Mouse (Mus musculus): ENCODE measurements around the gene Birc5. TPM values are rescaled to one million over a fixed set of nuclear protein-coding genes. Genes with fewer than 3 reads are reported as not detected.

Gene Birc5
- total RNA-seq, 2 experiments from 2014 or later: 63.1 to 69.1 TPM

DNA sequence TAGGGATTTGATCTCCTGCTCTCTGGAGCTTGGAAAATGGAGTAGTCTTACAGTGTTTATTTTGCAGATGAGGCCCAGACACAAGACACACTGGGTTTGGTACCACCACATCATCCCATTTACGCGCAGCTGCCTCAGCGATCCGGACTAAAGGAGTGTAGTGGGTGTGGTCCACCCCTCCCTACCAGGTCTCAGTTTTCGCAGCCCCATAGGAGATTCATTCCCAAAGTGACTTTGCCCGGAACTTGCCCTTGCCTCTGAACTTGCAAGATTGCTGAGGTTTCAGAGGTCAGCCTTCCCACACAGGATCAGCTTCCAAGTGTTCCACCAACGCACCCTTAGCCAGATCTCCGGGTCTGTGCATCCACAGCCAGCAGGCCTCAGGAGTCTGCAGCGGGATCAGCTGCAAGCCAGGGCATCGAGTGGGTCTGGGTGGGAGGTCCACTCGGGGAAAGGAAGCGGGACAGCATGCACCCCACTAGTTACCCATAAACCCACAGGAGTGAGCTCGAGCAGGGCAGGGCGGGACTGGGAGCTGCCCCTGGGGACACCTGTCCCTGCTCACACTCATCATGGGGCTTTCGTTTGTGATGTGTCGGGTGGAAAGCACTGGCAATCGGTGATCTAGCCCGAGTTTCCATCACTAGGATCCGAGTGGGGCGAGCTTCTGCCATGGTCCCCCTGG is 39.3 kb downstream of the Birc5 start:
- no peak for DNase-seq

DNA sequence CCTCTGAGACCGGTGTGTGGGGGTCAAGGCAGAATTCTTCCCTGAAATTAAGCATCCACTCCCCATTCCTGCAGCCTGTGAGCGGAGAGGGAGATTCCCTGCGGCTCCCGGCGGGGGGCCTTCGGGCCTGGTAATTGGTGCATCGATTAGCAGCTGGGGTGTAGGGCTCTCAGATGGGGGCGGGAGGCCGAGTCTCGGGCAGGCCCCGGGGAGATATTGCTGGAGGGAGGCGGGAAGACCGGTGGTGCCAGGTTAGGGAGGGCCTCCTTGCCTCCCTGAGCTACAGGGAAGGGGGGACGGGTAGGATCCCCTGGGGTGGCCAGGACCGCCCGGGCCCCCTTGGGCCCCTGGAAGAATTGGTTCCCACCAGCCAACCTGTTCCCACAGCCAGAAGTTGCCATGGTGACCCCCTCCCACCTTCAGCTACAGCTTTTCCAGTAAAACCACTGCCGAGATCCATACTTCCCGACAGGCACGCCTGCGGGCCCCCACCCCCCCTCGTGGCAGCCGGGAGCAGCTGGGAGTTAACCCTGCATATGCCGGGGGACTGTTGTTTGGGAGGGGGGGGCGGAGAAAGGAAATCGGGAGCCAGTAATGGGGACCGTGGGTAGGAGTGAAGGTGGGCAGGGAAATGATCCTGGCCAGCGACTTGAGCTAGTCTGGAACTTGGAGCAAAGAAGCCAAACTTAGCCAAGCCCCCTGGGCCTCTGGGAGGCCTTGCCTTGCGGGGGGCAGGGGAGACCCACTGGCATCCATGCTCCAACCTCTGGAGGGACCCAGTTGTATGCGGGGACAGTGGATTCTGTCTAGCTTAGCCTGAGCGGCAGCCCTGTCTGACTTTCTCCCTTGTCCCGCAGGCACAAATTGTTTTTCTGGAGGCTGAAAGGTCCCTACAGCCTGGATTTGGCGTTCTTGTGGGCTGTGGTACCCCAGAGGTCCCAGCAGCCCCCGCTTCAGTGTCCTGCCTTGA is 40.1 kb downstream of the Birc5 start:
- DNase-seq: peak; percentile 62

DNA sequence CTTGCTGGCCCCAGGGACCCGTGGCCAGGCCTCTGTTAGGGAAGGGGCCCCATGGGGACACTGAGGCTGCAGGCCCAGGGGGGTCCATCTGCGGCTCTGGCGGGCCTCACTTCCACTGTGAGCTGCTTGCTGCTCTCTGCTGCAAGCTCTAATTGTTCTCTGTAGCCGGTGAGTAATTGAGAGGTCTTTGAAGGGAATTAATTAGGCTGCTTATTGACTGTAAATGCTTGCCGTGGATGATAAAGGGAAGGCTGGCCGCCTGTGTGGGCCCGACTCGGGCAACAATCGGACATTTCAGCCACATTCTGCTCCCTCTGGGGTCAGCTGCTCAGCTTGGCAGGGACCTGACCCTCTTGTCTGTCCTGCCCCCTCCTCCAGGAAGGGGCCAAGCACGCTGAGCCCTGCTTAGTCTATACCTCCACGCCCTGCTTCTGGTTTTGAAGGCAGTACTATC is 40.9 kb downstream of the Birc5 start:
- no peak for DNase-seq

DNA sequence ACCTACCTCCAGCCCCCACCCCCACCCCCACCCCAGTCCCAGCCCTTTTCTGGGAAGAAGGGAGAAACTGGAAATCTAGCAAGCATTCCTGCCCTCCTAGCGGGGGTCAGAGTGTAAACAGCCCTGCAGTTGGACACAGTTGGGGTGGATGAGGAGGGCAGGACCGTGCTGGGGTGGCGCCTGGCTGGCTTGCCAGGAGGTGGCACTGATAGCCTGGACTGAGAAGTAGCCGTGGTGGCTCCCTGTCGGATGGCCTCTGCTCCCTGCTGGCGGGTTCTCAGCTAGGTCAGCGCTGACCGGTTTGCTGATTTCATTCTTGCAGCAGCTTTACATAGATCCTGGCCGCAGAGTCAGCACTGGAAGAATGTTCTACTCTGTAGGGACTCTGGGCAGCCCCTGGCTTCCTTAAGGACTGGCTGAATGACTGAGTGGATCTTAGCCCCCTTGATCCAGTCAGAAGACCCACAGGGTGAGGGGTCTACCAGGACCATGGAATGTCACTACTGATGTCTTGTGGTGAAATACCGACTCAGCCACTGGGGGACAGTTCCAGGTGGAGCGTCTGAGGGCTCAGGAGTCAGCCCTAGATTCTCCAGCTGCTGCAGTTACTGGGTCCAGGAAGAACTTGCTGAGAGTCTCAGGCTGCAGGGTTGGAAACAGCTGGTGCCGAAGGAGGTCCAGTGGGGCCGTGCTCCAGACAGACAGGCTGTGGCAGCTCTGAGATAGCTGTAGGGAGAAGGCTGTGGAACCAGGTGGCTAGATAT is 41.6 kb downstream of the Birc5 start:
- DNase-seq: peak; percentile 60

DNA sequence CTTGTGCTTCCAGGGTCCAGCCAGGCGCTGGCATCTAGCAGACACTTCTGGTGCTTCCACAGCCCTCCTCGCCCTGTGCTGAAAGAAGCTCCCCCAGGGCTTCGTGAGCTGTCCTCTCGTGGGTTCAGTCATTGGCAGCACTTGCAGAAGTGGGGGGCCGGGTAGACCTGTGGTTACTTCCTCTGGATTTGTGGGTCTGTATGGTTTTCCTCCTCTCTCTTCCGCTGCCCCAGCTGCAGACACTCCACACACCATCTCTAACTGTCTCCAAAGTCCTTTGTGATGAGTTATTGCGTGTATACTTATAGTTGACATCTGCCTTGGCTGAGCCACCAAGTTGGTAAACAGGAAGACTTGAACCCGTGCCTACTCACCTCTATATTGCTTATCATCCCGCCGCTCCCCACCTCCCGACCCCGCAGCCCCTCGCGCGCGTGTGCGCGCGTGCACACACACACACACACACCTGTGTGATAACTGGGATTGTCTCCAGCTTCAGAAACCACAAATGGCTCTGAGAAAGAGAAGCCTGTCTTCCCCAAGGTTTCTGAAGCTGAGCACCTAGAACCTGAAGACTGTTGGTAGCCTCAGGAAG is 42.6 kb downstream of the Birc5 start:
- DNase-seq: no peak

DNA sequence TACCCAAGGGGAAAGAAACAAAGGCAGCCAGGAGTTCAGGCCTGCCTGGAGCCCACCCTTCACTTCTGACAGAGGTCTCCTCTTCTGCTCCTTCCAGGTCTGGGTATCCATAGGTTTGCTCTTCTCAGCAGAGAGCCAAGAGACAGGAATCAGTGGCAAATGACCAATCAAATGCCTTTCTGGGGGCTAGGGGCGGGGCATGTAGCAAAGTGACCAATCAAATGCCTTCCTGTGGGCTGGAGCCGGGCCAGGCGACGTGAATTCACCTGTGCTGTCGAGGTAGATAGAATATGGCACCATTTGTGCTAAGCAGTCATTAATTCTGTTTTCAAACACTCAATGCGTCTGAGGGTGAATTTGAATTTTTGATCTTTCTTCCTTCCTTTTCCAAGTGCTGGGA is 43.1 kb downstream of the Birc5 start:
- no peak for DNase-seq

DNA sequence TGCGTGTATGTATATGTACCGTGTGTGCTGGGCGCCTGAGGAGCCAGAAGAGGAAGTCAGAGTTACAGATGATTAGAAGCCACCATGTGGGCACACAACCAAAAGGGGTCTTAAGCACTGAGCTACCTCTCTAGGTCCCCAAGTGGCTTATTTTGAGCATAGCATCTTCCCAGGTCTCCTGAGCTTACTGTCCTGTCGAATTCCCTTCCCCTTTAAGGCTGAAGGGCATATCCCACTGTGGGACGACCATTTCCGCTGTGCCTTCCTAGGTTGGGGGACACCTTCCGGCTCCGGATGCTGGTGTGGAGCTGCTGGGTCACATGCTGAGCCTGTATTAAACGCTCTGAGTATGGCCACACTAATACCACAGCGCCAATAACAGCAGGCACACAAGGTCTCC is 45.6 kb downstream of the Birc5 start:
- no peak for DNase-seq

DNA sequence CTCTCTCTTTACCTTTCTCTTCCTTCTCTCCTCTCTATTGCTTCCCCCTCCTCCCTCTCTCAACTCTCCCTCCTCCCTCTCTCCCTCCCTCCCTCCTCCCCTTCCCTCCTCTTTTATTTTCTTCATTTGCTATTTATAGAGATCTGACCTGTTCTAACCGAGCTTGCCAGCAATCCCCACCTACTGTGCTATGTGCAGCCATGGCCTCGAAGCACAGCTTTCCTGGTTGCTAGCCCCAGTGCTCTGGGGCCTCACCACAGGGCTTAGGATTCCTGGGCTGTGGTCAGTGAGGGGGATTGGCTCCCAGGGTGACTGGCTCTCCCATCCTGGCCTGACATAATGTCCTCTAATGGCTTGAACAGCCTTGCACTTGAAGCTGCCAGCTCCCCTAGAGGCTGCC is 47.5 kb downstream of the Birc5 start:
- no peak for DNase-seq

DNA sequence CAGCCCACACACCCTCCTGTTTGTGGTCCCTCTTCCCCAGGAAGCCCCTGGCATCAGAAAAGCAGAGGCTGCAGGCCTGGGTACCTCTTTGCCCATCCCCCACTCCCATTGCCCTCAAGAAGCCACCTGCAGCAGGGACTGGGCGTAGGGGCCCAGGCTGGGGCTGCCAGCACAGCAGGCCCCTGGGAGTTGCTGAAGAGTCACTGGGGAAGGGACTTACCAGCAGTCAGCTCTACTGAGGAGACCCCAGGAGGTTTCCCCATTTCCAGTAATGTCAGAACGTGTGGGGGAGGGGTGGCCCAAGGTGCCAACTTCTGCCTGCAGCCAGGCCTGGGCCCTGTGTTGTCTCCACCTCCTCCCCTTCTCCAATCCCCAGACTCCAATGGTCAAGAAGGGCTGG is 53.2 kb downstream of the Birc5 start:
- no peak for DNase-seq

DNA sequence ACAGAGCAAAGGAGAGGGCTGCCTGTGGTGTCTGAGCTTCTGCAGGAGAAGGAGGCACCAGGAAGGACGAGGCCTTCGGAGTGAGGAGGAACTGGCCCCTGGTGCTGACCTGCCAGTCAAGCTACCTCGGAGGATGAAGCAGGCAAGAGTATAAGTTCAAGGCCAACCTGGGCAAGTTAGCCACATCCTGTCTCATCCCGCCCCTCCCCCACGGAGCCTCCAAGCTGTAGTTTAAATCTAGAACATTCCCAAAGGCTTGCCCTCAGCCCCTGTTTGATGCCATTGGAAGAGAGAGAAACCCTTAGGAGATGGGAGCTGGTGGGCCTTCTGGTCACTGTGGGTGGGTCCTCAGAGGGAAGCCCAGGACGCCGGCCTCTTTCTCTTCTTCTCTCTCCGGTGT is 55.4 kb downstream of the Birc5 start:
- DNase-seq: no peak

Other genes starting within 250 kb of the Birc5 start
- gene Tnrc6c, start 195.0 kb upstream of the Birc5 start, total RNA-seq (2021): 10 to 100 TPM; 25.4 to 27.4 TPM
- gene Tmc8, start 67.2 kb upstream of the Birc5 start, total RNA-seq (2021): 1 to 10 TPM; 3.1 to 3.3 TPM
- 10 to 100 TPM; 26.4 to 28.6 TPM for gene Tmc6, start 67.1 kb upstream of the Birc5 start, total RNA-seq (2021)
- gene 6030468B19Rik, start 51.6 kb upstream of the Birc5 start, total RNA-seq (2021): not detected
- 1 to 10 TPM; 2.7 to 3.5 TPM for gene Gm20708, start 39.6 kb upstream of the Birc5 start, total RNA-seq (2021)
- 10 to 100 TPM; 81.2 to 85.1 TPM for gene Syngr2, start 39.6 kb upstream of the Birc5 start, total RNA-seq (2021)
- gene Afmid, start 23.3 kb upstream of the Birc5 start, total RNA-seq (2021): 10 to 100 TPM; 15.3 to 15.5 TPM
- gene Tk1, start 23.2 kb upstream of the Birc5 start, total RNA-seq (2021): 10 to 100 TPM; 93.1 to 99.2 TPM
- under 1 TPM in 1 of 2 experiments, not detected in 1; 0.18 TPM for gene Tmem235, start 11.5 kb downstream of the Birc5 start, total RNA-seq (2021)
- 1 to 10 TPM; 3.3 to 4.0 TPM for gene Tha1, start 24.2 kb downstream of the Birc5 start, total RNA-seq (2021)
- gene Socs3, start 120.8 kb downstream of the Birc5 start, total RNA-seq (2021): 1 to 10 TPM; 5.5 TPM
- gene Pgs1, start 137.0 kb downstream of the Birc5 start, total RNA-seq (2021): 10 to 100 TPM; 25.0 to 26.2 TPM

All from heart, postnatal 4 days (tissue).